Mouse (Mus musculus) CD4-positive, CD25-positive, alpha-beta regulatory T cell, adult 4 months (primary cell): ENCODE results near the gene Osbpl3. TPM values are rescaled to one million over a fixed set of nuclear protein-coding genes. Genes with fewer than 3 reads are reported as not detected.
"Not testable (repeated sequence)": the region's sequence is repeated elsewhere in the genome, so short reads cannot be mapped to it uniquely, and the experiment has no call there.

Experiments used
- ATAC-seq: one replicate; pipeline ENCODE4 v1.8.0; 2017
- polyA plus RNA-seq, 2 experiments: library from polyadenylated mRNA; unstranded; fragments of 100-300 nt; shearing (Covaris generic); gene quantifications; one replicate each; pipeline ENCODE4 v1.2.1; 2017

Osbpl3 gene
- polyA plus RNA-seq, 2 experiments from 2014 or later, result 37.2 to 48.1 TPM

GRCm38 (mm10) chr6:50452220-50452619 is 3.8 kb downstream of the Osbpl3 start:
- ATAC-seq, result no peak

- no peak for ATAC-seq
Observed at GRCm38 (mm10) chr6:50445616-50446015, 10.4 kb downstream of the Osbpl3 start.

GRCm38 (mm10) chr6:50440966-50441862 is 14.8 kb downstream of the Osbpl3 start:
- no peak for ATAC-seq

GRCm38 (mm10) chr6:50440197-50440596 is 15.8 kb downstream of the Osbpl3 start:
- no peak for ATAC-seq

- not testable (repeated sequence) for ATAC-seq
Observed at GRCm38 (mm10) chr6:50438900-50439299, 17.1 kb downstream of the Osbpl3 start.

GRCm38 (mm10) chr6:50437815-50438214 is 18.2 kb downstream of the Osbpl3 start:
- ATAC-seq, result no peak

GRCm38 (mm10) chr6:50436661-50437060 is 19.3 kb downstream of the Osbpl3 start:
- ATAC-seq, result peak; percentile 53

GRCm38 (mm10) chr6:50432491-50432890 is 23.5 kb downstream of the Osbpl3 start:
- no peak for ATAC-seq

GRCm38 (mm10) chr6:50429299-50429698 is 26.7 kb downstream of the Osbpl3 start:
- no peak for ATAC-seq

- no peak for ATAC-seq
Observed at GRCm38 (mm10) chr6:50427051-50427732, 28.8 kb downstream of the Osbpl3 start.

GRCm38 (mm10) chr6:50426571-50426970 is 29.4 kb downstream of the Osbpl3 start:
- no peak for ATAC-seq

- no peak for ATAC-seq
Observed at GRCm38 (mm10) chr6:50424271-50424670, 31.7 kb downstream of the Osbpl3 start.

- no peak for ATAC-seq
Observed at GRCm38 (mm10) chr6:50420413-50420812, 35.6 kb downstream of the Osbpl3 start.

GRCm38 (mm10) chr6:50419518-50420290 is 36.3 kb downstream of the Osbpl3 start:
- ATAC-seq, result no peak

GRCm38 (mm10) chr6:50418951-50419350 is 37.0 kb downstream of the Osbpl3 start:
- no peak for ATAC-seq

GRCm38 (mm10) chr6:50416854-50417253 is 39.1 kb downstream of the Osbpl3 start:
- ATAC-seq, result peak; percentile 95

- ATAC-seq, result no peak
Observed at GRCm38 (mm10) chr6:50415431-50415830, 40.6 kb downstream of the Osbpl3 start.

GRCm38 (mm10) chr6:50414547-50414946 is 41.5 kb downstream of the Osbpl3 start:
- no peak for ATAC-seq

GRCm38 (mm10) chr6:50413381-50413780 is 42.6 kb downstream of the Osbpl3 start:
- ATAC-seq, result no peak

GRCm38 (mm10) chr6:50412174-50412573 is 43.8 kb downstream of the Osbpl3 start:
- ATAC-seq, result no peak

GRCm38 (mm10) chr6:50404698-50405097 is 51.3 kb downstream of the Osbpl3 start:
- no peak for ATAC-seq

GRCm38 (mm10) chr6:50403524-50403923 is 52.5 kb downstream of the Osbpl3 start:
- ATAC-seq, result no peak

- no peak for ATAC-seq
Observed at GRCm38 (mm10) chr6:50402872-50403271, 53.1 kb downstream of the Osbpl3 start.
